Mouse (Mus musculus): Measurements from ENCODE around the gene Lancl3. TPM values are rescaled to one million over a fixed set of nuclear protein-coding genes. Genes with fewer than 3 reads are reported as not detected.

The Lancl3 gene
- polyA plus RNA-seq (2012; rRNA removed; ENCODE audit: low replicate concordance), result 0.09 and 0.42 TPM in 2 replicates

DNA sequence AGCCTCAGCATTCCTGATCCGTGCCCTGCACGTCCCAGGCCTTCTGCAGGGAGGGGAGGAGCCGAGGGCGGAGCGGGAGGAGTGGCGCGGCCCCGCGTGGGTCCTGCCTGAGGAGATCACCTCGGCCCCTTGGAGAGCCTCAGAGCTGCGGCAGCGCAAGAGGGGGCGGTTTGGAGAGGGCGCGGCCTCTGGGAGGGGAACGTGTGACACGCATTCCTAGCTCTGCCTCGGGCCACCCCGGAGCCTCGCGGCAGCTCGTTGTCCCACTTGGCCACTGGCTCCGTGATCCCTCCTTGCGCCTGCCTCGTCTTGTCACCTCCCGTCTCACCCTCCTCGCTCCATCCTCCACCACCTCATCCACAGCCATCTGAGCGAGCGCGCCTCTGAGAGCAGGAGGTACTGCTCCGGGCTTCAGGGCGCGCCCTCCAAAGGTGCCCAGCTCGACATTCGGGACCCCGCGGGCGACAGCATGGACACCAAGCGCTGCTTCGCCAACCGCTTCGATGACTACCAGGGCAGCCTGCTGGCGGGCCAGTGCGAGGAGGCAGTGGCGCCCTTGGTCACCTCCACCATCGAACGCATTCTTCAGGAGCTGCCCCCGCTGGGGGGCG lies at the start of gene Lancl3:
Gene Lancl3 (plus strand): TSS at position 142 of the 611 bp plus-strand sequence.

DNA sequence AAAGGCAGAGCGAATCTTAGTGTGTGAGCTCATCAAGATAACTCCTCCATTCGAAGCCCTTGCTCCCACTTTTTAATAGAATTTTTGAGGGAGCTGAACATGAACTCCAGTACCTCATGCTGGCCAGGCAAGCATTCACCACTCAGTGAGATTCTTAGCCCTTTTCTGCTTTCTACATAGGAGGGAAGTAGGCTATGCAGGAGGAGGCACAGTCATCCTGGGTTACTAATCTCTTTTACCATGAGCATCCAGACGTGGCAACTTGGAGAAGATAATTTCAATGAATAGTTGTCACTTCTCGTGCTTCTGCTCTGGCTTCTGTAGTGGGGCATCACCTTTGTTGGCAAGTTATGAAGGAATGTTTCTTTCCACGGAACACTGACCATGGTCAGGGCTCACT lies 57.1 kb downstream of the Lancl3 start, which contains the start of gene Gm14862:
Gene Gm14862 (minus strand): TSS at position 134 of the 400 bp plus-strand sequence.

GRCm38 (mm10) chrX:9272460-9273361 lies 73.0 kb downstream of the Lancl3 start, which contains the start of gene Xk:
Gene Xk (plus strand): TSS chrX:9272756.

GRCm38 (mm10) chrX:9283464-9283863 lies 83.8 kb downstream of the Lancl3 start, which contains the start of gene H2al1m:
Gene H2al1m (plus strand): TSS chrX:9283764.

Other genes with a start within 250 kb of the Lancl3 start
- gene Fthl17b, start 236.9 kb upstream of the Lancl3 start, polyA plus RNA-seq (2012; rRNA removed; ENCODE audit: low replicate concordance), result not detected in 2 replicates
- gene Fthl17c, start 223.3 kb upstream of the Lancl3 start, polyA plus RNA-seq (2012; rRNA removed; ENCODE audit: low replicate concordance), result not detected in 2 replicates
- gene Fthl17d, start 213.1 kb upstream of the Lancl3 start, polyA plus RNA-seq (2012; rRNA removed; ENCODE audit: low replicate concordance), result not detected in 2 replicates
- not detected in 2 replicates for gene Fthl17e, start 166.4 kb upstream of the Lancl3 start, polyA plus RNA-seq (2012; rRNA removed; ENCODE audit: low replicate concordance)
- gene Fthl17f, start 136.9 kb upstream of the Lancl3 start, polyA plus RNA-seq (2012; rRNA removed; ENCODE audit: low replicate concordance), result not detected in 2 replicates
- not detected in 2 replicates for gene 4930402K13Rik, start 95.3 kb upstream of the Lancl3 start, polyA plus RNA-seq (2012; rRNA removed; ENCODE audit: low replicate concordance)
- not detected in 2 replicates for gene Gm14862, start 57.0 kb downstream of the Lancl3 start, polyA plus RNA-seq (2012; rRNA removed; ENCODE audit: low replicate concordance)
- gene Xk, start 72.9 kb downstream of the Lancl3 start, polyA plus RNA-seq (2012; rRNA removed; ENCODE audit: low replicate concordance), result 1.5 and 1.7 TPM in 2 replicates
- 0.47 TPM in 1 of 2 replicates, not detected in the other for gene H2al1m, start 83.9 kb downstream of the Lancl3 start, polyA plus RNA-seq (2012; rRNA removed; ENCODE audit: low replicate concordance)
- 0.52 TPM in 1 of 2 replicates, not detected in the other for gene H2al1k, start 150.7 kb downstream of the Lancl3 start, polyA plus RNA-seq (2012; rRNA removed; ENCODE audit: low replicate concordance)